Mouse (Mus musculus) C2C12 (cell line): ENCODE measurements around the gene C77080.

Experiments
- CTCF ChIP-seq: IDR thresholded peaks from one replicate; pipeline ENCODE4 v1.5.1; 2011; ENCODE audit not compliant: control insufficient read depth, insufficient read depth, insufficient read length
- MAX ChIP-seq: IDR thresholded peaks from one replicate; pipeline ENCODE4 v1.6.1; 2011; ENCODE audit warnings: mild to moderate bottlenecking, control low read depth
- MYOD1 ChIP-seq: IDR thresholded peaks from one replicate; pipeline ENCODE4 v1.6.1; 2011; ENCODE audit warnings: low read depth; ENCODE audit not compliant: control insufficient read depth, insufficient read length
- MYOG ChIP-seq: IDR thresholded peaks from one replicate; pipeline ENCODE4 v1.6.1; 2011; ENCODE audit not compliant: control insufficient read depth, insufficient read length; ENCODE audit errors: extremely low read depth
- USF1 ChIP-seq: IDR thresholded peaks from one replicate; pipeline ENCODE4 v1.6.1; 2011; ENCODE audit warnings: low read depth, mild to moderate bottlenecking, control low read depth, moderate library complexity

DNA sequence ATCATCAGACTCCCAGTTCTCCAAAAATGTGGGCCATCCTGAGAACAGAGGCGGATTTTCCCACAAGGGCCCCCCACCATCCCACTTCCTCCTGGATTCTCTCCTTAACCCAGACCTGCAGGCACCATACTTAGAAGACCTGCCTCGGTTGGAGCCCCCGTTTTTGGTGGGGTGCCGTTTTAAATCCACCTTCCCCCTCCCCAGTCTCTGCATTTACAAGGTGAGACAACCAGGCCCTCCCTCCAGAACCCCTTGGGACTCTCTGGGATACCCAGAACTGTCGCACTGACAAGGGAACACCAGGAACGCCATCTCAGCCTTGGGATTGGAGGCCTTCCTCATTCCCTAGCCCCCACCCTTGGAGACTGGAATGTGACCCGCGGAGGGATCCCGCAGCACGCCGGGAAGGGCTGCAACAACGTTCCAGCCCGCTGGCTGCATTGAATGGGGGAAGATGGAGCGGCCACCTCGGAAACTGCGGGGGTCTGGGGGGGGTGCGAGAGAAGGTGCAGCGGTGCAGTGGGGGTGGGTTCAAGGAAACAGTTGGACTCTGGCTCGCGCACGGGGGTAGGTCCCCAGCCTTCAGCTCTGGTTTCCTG is 23.3 kb downstream of the C77080 start:
- TF ChIP-seq CTCF (no peak), MYOD1 (no peak), USF1 (no peak), MAX (no peak), MYOG (no peak)
